Mouse (Mus musculus): ENCODE measurements at regions not wholly inside any gene's neighbourhood (a gene's known extent, or its start where the extent isn't known, plus 50 kb on each side); places are given as distances from the start of the nearest gene placed in this dataset.

DNA sequence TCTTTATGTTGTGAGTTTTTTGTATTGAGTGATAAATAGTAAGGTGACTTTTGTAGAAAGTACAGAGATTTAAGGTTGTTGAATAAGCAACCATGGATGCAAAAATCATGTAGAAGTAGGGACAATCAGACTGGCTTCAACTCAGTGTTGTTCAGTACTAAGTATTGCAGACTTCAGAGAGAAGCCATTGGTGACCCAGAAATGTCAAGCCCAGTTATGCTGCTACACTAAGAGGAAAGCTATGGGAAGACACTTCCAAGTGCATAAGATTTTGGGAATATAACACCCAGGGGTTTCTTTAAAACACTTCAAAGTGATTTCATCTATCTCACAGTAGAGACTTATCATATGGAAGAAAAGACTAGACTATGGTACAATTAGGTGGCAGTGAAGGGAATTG lies 154.8 kb upstream of the Tle4 start:
- no peaks in the 10 kb centered on the region for H3K27me3 ChIP-seq (replicated peaks; ENCODE audit: control insufficient read depth, insufficient read depth, low read length)
- DNase-seq (ENCODE audit: low spot score) (no peak), ATAC-seq (no peak)
- no peaks in the 10 kb centered on the region for H3K4me1 ChIP-seq (ENCODE audit: control insufficient read depth, insufficient read depth, low read length)
- H3K27ac ChIP-seq (ENCODE audit: low read depth, low read length), result no peak overlapping the region
- no peaks in the 10 kb centered on the region for H3K9me3 ChIP-seq (replicated peaks; ENCODE audit: control insufficient read depth, low read length)
- H3K36me3 ChIP-seq (ENCODE audit: control insufficient read depth, insufficient read depth, low read length), result no peaks in the 10 kb centered on the region
- H3K4me2 ChIP-seq (ENCODE audit: low read length), result no peak overlapping the region
- H3K9ac ChIP-seq (ENCODE audit: low read length), result no peak overlapping the region
- no peak overlapping the region for H3K4me3 ChIP-seq (ENCODE audit: low read depth, low read length)

DNA sequence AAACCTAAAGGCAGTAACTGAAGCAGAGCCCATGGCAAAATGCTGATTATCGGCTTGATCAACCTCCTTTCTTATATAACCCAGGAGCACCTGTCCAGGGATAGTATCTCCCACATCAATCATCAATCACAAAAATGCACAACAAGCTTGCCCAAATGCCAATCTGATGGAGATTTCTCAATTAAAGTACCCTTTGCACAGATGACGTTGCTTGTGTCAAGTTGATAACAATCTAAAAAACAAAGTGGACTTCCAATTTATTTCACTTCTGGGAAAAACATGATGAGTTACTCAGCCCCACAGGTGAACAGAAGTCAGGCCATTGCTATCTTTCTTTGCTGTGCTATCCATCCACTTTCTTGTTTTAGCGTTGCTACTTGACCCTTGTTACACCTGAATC lies 144.5 kb upstream of the Tle4 start:
- no peak overlapping the region for H3K4me3 ChIP-seq (ENCODE audit: low read depth, low read length)
- H3K4me2 ChIP-seq (ENCODE audit: low read length), result no peak overlapping the region
- no peak for ATAC-seq
- H3K27ac ChIP-seq (ENCODE audit: low read depth, low read length), result no peak overlapping the region
- WGBS, result 95% methylated on average over 3 of the region's 3 CpGs
- no peak overlapping the region for H3K9ac ChIP-seq (ENCODE audit: low read length)
- DNase-seq (ENCODE audit: low spot score), result no peak
- H3K9me3 ChIP-seq (replicated peaks; ENCODE audit: control insufficient read depth, low read length), result no peaks in the 10 kb centered on the region
- no peaks in the 10 kb centered on the region for H3K36me3 ChIP-seq (ENCODE audit: control insufficient read depth, insufficient read depth, low read length)
- H3K27me3 ChIP-seq (replicated peaks; ENCODE audit: control insufficient read depth, insufficient read depth, low read length), result no peaks in the 10 kb centered on the region
- H3K4me1 ChIP-seq (ENCODE audit: control insufficient read depth, insufficient read depth, low read length), result no peaks in the 10 kb centered on the region

DNA sequence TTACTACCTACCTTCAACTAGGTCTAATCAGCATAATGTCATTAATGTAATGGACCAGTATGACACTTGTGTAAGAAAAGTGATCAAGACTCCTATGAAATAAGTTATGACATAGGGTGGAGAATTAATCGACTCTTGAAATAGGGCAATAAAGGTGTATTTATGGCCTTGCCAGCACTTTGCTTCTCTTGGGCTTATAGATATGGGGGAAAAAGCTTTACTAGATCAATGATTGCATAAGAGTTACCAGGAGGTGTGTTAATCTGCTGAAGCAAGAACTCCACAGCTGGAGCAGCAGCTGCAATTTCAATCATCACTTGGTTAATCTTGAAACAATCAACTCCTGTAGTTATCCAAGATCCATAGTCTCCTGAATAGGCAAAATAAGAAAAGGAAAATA lies 143.1 kb upstream of the Tle4 start:
- WGBS, result 96% methylated on average over 1 of the region's 1 CpGs
- Histone ChIP-seq H3K36me3 (ENCODE audit: control insufficient read depth, insufficient read depth, low read length) (no peaks in the 10 kb centered on the region), H3K4me3 (ENCODE audit: low read depth, low read length) (no peak overlapping the region), H3K4me1 (ENCODE audit: control insufficient read depth, insufficient read depth, low read length) (no peaks in the 10 kb centered on the region), H3K4me2 (ENCODE audit: low read length) (no peak overlapping the region), H3K27me3 (replicated peaks; ENCODE audit: control insufficient read depth, insufficient read depth, low read length) (no peaks in the 10 kb centered on the region), H3K9ac (ENCODE audit: low read length) (no peak overlapping the region), H3K27ac (ENCODE audit: low read depth, low read length) (no peak overlapping the region), H3K9me3 (replicated peaks; ENCODE audit: control insufficient read depth, low read length) (no peaks in the 10 kb centered on the region)
- DNase-seq (ENCODE audit: low spot score), result no peak
- ATAC-seq, result no peak

GRCm38 (mm10) chr19:14740139-14740538 lies 142.3 kb upstream of the Tle4 start:
- Histone ChIP-seq H3K4me3 (ENCODE audit: low read depth, low read length) (no peak overlapping the region), H3K27ac (ENCODE audit: low read depth, low read length) (no peak overlapping the region), H3K36me3 (ENCODE audit: control insufficient read depth, insufficient read depth, low read length) (no peaks in the 10 kb centered on the region), H3K9me3 (replicated peaks; ENCODE audit: control insufficient read depth, low read length) (no peaks in the 10 kb centered on the region), H3K4me2 (ENCODE audit: low read length) (no peak overlapping the region), H3K27me3 (replicated peaks; ENCODE audit: control insufficient read depth, insufficient read depth, low read length) (no peaks in the 10 kb centered on the region), H3K4me1 (ENCODE audit: control insufficient read depth, insufficient read depth, low read length) (no peaks in the 10 kb centered on the region), H3K9ac (ENCODE audit: low read length) (no peak overlapping the region)
- DNase-seq (ENCODE audit: low spot score) (no peak), ATAC-seq (no peak)
- 97% methylated on average over 1 of the region's 1 CpGs for WGBS

- DNase-seq (ENCODE audit: low spot score) (no peak), ATAC-seq (no peak)
- Histone ChIP-seq H3K36me3 (ENCODE audit: control insufficient read depth, insufficient read depth, low read length) (no peaks in the 10 kb centered on the region), H3K4me3 (ENCODE audit: low read depth, low read length) (no peak overlapping the region), H3K27ac (ENCODE audit: low read depth, low read length) (no peak overlapping the region), H3K27me3 (replicated peaks; ENCODE audit: control insufficient read depth, insufficient read depth, low read length) (no peaks in the 10 kb centered on the region), H3K9ac (ENCODE audit: low read length) (no peak overlapping the region), H3K4me2 (ENCODE audit: low read length) (no peak overlapping the region), H3K4me1 (ENCODE audit: control insufficient read depth, insufficient read depth, low read length) (no peaks in the 10 kb centered on the region), H3K9me3 (replicated peaks; ENCODE audit: control insufficient read depth, low read length) (no peaks in the 10 kb centered on the region)
- 86% methylated on average over 1 of the region's 1 CpGs for WGBS
Measured at GRCm38 (mm10) chr19:14736514-14736913, 138.7 kb upstream of the Tle4 start.

- 76% methylated on average over 3 of the region's 3 CpGs for WGBS
- no peak overlapping the region for H3K9ac ChIP-seq (ENCODE audit: low read length)
- no peak overlapping the region for H3K4me3 ChIP-seq (ENCODE audit: low read depth, low read length)
- H3K27me3 ChIP-seq (replicated peaks; ENCODE audit: control insufficient read depth, insufficient read depth, low read length), result no peaks in the 10 kb centered on the region
- DNase-seq (ENCODE audit: low spot score) (no peak), ATAC-seq (no peak)
- no peaks in the 10 kb centered on the region for H3K36me3 ChIP-seq (ENCODE audit: control insufficient read depth, insufficient read depth, low read length)
- no peaks in the 10 kb centered on the region for H3K4me1 ChIP-seq (ENCODE audit: control insufficient read depth, insufficient read depth, low read length)
- H3K9me3 ChIP-seq (replicated peaks; ENCODE audit: control insufficient read depth, low read length), result no peaks in the 10 kb centered on the region
- H3K27ac ChIP-seq (ENCODE audit: low read depth, low read length), result no peak overlapping the region
- no peak overlapping the region for H3K4me2 ChIP-seq (ENCODE audit: low read length)
Measured at GRCm38 (mm10) chr19:14725329-14725728, 127.5 kb upstream of the Tle4 start.

- Histone ChIP-seq H3K4me2 (ENCODE audit: low read length) (no peak overlapping the region), H3K9me3 (replicated peaks; ENCODE audit: control insufficient read depth, low read length) (no peaks in the 10 kb centered on the region), H3K27ac (ENCODE audit: low read depth, low read length) (no peak overlapping the region), H3K4me3 (ENCODE audit: low read depth, low read length) (no peak overlapping the region), H3K36me3 (ENCODE audit: control insufficient read depth, insufficient read depth, low read length) (no peaks in the 10 kb centered on the region), H3K27me3 (replicated peaks; ENCODE audit: control insufficient read depth, insufficient read depth, low read length) (no peaks in the 10 kb centered on the region), H3K4me1 (ENCODE audit: control insufficient read depth, insufficient read depth, low read length) (no peaks in the 10 kb centered on the region), H3K9ac (ENCODE audit: low read length) (no peak overlapping the region)
- ATAC-seq (no peak), DNase-seq (ENCODE audit: low spot score) (no peak)
- WGBS, result 84% methylated on average over 4 of the region's 4 CpGs
Measured at GRCm38 (mm10) chr19:14724637-14725036, 126.8 kb upstream of the Tle4 start.

- ATAC-seq, result no peak
- H3K27me3 ChIP-seq (replicated peaks; ENCODE audit: control insufficient read depth, insufficient read depth, low read length), result no peaks in the 10 kb centered on the region
- DNase-seq (ENCODE audit: low spot score), result no peak
- WGBS, result 92% methylated on average over 2 of the region's 2 CpGs
- no peak overlapping the region for H3K4me2 ChIP-seq (ENCODE audit: low read length)
- no peak overlapping the region for H3K4me3 ChIP-seq (ENCODE audit: low read depth, low read length)
- no peak overlapping the region for H3K27ac ChIP-seq (ENCODE audit: low read depth, low read length)
- H3K9me3 ChIP-seq (replicated peaks; ENCODE audit: control insufficient read depth, low read length), result no peaks in the 10 kb centered on the region
- no peaks in the 10 kb centered on the region for H3K4me1 ChIP-seq (ENCODE audit: control insufficient read depth, insufficient read depth, low read length)
- no peaks in the 10 kb centered on the region for H3K36me3 ChIP-seq (ENCODE audit: control insufficient read depth, insufficient read depth, low read length)
- no peak overlapping the region for H3K9ac ChIP-seq (ENCODE audit: low read length)
Measured at GRCm38 (mm10) chr19:14705791-14706190, 107.9 kb upstream of the Tle4 start.

GRCm38 (mm10) chr19:14701116-14701515 lies 103.3 kb upstream of the Tle4 start:
- no peaks in the 10 kb centered on the region for H3K4me1 ChIP-seq (ENCODE audit: control insufficient read depth, insufficient read depth, low read length)
- H3K36me3 ChIP-seq (ENCODE audit: control insufficient read depth, insufficient read depth, low read length), result no peaks in the 10 kb centered on the region
- peak; percentile 60; the same call in 1 of the 2 replicates for ATAC-seq
- peak; percentile 73 for DNase-seq (ENCODE audit: low spot score)
- no peak overlapping the region for H3K27ac ChIP-seq (ENCODE audit: low read depth, low read length)
- WGBS, result 73% methylated on average over 4 of the region's 4 CpGs
- no peak overlapping the region for H3K4me2 ChIP-seq (ENCODE audit: low read length)
- no peaks in the 10 kb centered on the region for H3K27me3 ChIP-seq (replicated peaks; ENCODE audit: control insufficient read depth, insufficient read depth, low read length)
- H3K4me3 ChIP-seq (ENCODE audit: low read depth, low read length), result no peak overlapping the region
- H3K9ac ChIP-seq (ENCODE audit: low read length), result no peak overlapping the region
- no peaks in the 10 kb centered on the region for H3K9me3 ChIP-seq (replicated peaks; ENCODE audit: control insufficient read depth, low read length)

DNA sequence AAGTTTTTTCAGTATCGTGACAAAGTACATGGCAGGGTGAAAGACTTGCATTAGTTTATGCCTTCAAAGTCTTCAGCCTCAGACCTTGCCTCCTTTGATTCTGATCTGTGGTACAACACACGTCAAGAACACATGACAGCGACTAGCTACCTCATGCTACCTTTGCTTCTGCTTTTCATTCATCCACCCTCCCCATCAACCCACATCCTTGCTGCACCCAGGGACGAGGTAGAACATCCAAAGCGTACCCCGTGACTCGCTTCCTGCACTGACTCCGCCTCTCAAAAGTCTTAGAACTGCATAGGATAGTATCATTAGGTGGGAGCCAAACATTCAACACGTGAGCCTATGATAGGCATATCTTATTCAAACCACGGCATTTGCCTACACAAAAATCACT lies 97.5 kb upstream of the Tle4 start:
- H3K27ac ChIP-seq (ENCODE audit: low read depth, low read length), result no peak overlapping the region
- H3K4me3 ChIP-seq (ENCODE audit: low read depth, low read length), result no peak overlapping the region
- H3K4me2 ChIP-seq (ENCODE audit: low read length), result no peak overlapping the region
- no peaks in the 10 kb centered on the region for H3K27me3 ChIP-seq (replicated peaks; ENCODE audit: control insufficient read depth, insufficient read depth, low read length)
- 94% methylated on average over 10 of the region's 10 CpGs for WGBS
- no peaks in the 10 kb centered on the region for H3K9me3 ChIP-seq (replicated peaks; ENCODE audit: control insufficient read depth, low read length)
- no peak overlapping the region for H3K9ac ChIP-seq (ENCODE audit: low read length)
- H3K36me3 ChIP-seq (ENCODE audit: control insufficient read depth, insufficient read depth, low read length), result no peaks in the 10 kb centered on the region
- no peak for ATAC-seq
- no peak for DNase-seq (ENCODE audit: low spot score)
- no peaks in the 10 kb centered on the region for H3K4me1 ChIP-seq (ENCODE audit: control insufficient read depth, insufficient read depth, low read length)
